Mouse (Mus musculus) intestine, postnatal 0 days (tissue): ENCODE data around the gene Shtn1. TPM values are rescaled to one million over a fixed set of nuclear protein-coding genes. Genes with fewer than 3 reads are reported as not detected.

ENCODE experiments used
- ATAC-seq: fragments of 200-750 bp; cut with Nextera tagmentation; 2 replicates; pipeline ENCODE4 v1.8.0; 2017; ENCODE audit warnings: mild to moderate bottlenecking, moderate TSS enrichment, moderate library complexity
- H3K27ac ChIP-seq: fragments of 300-500 bp; sonication (generic); 2 replicates; pipeline ENCODE4 v1.5.1; 2014; ENCODE audit warnings: mild to moderate bottlenecking, low read depth, low read length, moderate library complexity
- H3K27me3 ChIP-seq: fragments of 300-500 bp; sonication (generic); replicated peaks from 2 replicates; pipeline ENCODE4 v1.6.1; 2014; ENCODE audit warnings: low read length, mixed read lengths; ENCODE audit not compliant: control insufficient read depth, insufficient read depth
- H3K36me3 ChIP-seq: fragments of 300-500 bp; sonication (generic); 2 replicates; pipeline ENCODE4 v1.6.1; 2014; ENCODE audit warnings: mild to moderate bottlenecking, moderate library complexity; ENCODE audit not compliant: control insufficient read depth, insufficient read depth
- H3K4me1 ChIP-seq: fragments of 300-500 bp; sonication (generic); replicated peaks from 2 replicates; pipeline ENCODE4 v1.6.1; 2014; ENCODE audit warnings: antibody characterized with exemption, low read length, mixed read lengths; ENCODE audit not compliant: control insufficient read depth, insufficient read depth
- H3K4me2 ChIP-seq: fragments of 300-500 bp; sonication (generic); replicated peaks from 2 replicates; pipeline ENCODE4 v1.6.1; 2014; ENCODE audit warnings: low read depth, mild to moderate bottlenecking, moderate library complexity
- H3K4me3 ChIP-seq: fragments of 300-500 bp; sonication (generic); 2 replicates; pipeline ENCODE4 v1.5.1; 2014; ENCODE audit warnings: low read depth, low read length
- H3K9ac ChIP-seq: fragments of 300-500 bp; sonication (generic); 2 replicates; pipeline ENCODE4 v1.6.1; 2014; ENCODE audit warnings: mild to moderate bottlenecking, low read depth, low read length
- H3K9me3 ChIP-seq: fragments of 300-500 bp; sonication (generic); 2 replicates; pipeline ENCODE4 v1.6.1; 2016; ENCODE audit warnings: mixed run types; ENCODE audit not compliant: control insufficient read depth
- CTCF ChIP-seq: sonication (generic); IDR thresholded peaks from 2 replicates; pipeline ENCODE4 v1.5.1; 2016; ENCODE audit warnings: low read depth, mild to moderate bottlenecking, control low read depth, antibody characterized with exemption, moderate library complexity
- WGBS: fragments of 180-500 bp; shearing (Covaris S2); extraction: QIAGEN DNeasy Blood & Tissue Kit; methylation state at CpG from one replicate; pipeline ENCODE4 v1.1.7; 2014; 5-methylcytosine and 5-hydroxymethylcytosine counted together
- polyA plus RNA-seq: library from polyadenylated mRNA; unstranded; fragments of >200 nt; fragmentation: Nextera tagmentation; extraction: Ambion mirVana; gene quantifications from 2 replicates; pipeline ENCODE4 v1.2.1, GENCODE M21; 2015

Shtn1 gene
- polyA plus RNA-seq, 1 experiment from 2014 or later: 11.0 TPM

DNA sequence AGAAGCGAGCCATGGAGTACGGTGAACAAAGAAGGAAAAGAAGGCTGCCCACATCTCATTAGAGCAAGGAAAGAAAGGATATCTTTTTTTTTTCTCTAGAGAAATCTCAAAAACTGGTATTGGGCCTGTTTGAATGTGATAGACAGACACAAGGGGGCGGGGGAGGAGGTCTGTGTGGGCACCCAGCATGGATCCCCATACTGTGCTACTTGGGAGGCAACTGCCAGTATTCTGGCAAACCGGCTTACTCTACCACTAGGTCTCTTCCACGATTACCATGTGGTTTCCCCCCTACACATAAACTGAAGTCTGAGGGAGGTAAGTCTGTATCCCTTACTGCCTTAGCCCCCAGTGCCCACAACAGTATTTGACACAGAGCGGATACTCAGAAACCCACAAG lies 73.1 kb downstream of the Shtn1 start:
- peaks cover 18% of the 10 kb centered on the region; the same call in 1 of the 2 replicates for H3K36me3 ChIP-seq
- WGBS: 88% methylated on average over 6 of the region's 6 CpGs
- ATAC-seq: no peak
- no peak for TF ChIP-seq CTCF
- no peaks in the 10 kb centered on the region for H3K4me1 ChIP-seq
- H3K9me3 ChIP-seq: no peaks in the 10 kb centered on the region
- H3K4me3 ChIP-seq: no peak overlapping the region
- H3K4me2 ChIP-seq: no peak overlapping the region
- no peaks in the 10 kb centered on the region for H3K27me3 ChIP-seq
- H3K9ac ChIP-seq: no peak overlapping the region
- H3K27ac ChIP-seq: no peak overlapping the region

DNA sequence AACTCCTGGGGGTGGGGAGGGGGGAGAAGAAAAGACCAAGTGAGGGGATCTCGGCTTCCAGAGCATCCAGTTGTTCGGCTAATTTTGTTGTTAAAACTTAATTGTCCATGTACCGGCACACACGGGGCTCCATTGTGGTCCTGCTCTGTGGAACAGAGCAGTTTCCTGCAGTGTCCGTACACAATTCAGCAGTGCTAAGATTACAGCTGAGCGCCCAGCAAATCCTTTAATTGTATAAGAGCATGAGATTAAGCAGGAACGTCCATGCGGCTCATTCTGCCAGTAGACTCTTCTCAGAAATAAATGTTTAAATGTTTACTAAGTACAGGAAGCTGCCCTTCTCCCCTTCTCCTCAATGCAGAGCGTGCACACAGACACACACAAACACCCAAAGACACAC lies 94.3 kb downstream of the Shtn1 start:
- no peak overlapping the region for H3K9ac ChIP-seq
- ATAC-seq: no peak
- no peaks in the 10 kb centered on the region; the same call in 1 of the 2 replicates for H3K36me3 ChIP-seq
- no peaks in the 10 kb centered on the region for H3K9me3 ChIP-seq
- TF ChIP-seq CTCF: no peak
- no peak overlapping the region for H3K27ac ChIP-seq
- no peak overlapping the region for H3K4me2 ChIP-seq
- no peak overlapping the region for H3K4me3 ChIP-seq
- WGBS: 52% methylated on average over 9 of the region's 9 CpGs
- no peaks in the 10 kb centered on the region for H3K27me3 ChIP-seq
- H3K4me1 ChIP-seq: no peaks in the 10 kb centered on the region

DNA sequence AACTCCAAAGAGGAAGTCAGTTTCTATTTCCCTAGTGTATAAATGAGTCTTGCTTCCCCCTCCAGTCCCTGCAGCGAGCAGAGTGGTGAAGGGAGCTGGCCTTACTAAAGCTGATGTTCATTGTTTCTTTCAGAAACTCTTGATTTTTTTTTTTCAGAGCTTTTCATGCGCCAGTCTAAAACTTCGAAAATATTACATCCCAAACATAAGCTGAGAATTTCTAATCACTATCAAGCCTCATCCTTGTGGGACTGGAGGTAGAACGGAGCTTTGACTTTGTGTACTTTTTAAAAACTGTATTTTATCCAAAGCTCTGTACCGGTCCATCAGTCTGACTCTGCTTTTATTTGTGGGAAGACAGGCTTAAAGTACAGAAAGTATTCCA lies 95.9 kb downstream of the Shtn1 start:
- WGBS: 67% methylated on average over 5 of the region's 5 CpGs
- TF ChIP-seq CTCF: no peak
- Histone ChIP-seq H3K36me3 (no peaks in the 10 kb centered on the region; the same call in 1 of the 2 replicates), H3K4me2 (no peak overlapping the region), H3K27me3 (no peaks in the 10 kb centered on the region), H3K4me1 (no peaks in the 10 kb centered on the region), H3K9me3 (no peaks in the 10 kb centered on the region), H3K27ac (no peak overlapping the region), H3K4me3 (no peak overlapping the region), H3K9ac (no peak overlapping the region)
- no peak for ATAC-seq

DNA sequence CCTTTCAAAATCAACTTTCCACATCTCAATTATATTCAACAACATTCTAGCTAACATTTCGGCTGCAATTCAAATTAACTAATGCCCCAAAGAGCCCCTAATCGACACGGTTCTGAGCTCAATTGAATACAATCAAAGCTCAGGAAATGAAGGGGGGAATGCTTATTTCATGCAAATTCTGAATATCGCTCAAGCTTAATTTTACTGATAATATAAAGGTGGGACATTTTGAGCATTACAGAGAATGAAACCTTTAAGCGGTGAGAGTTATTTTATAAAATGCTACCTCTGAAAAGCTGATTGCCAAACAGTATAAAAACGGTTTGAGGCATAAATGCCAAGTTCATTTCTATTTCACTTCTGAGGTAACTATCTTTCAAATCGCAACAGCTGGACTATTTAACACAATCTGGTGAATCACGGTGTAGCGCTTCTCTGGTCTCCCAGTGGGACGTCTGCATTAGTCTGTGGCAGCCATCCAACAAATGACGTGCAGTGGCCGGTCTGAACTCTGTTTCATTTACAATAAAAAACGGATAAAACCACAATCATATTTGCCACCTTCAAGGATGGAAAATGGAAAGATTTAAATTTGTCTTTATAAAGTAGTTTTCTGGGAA lies 96.4 kb downstream of the Shtn1 start:
- no peak overlapping the region for H3K4me3 ChIP-seq
- TF ChIP-seq CTCF: no peak

DNA sequence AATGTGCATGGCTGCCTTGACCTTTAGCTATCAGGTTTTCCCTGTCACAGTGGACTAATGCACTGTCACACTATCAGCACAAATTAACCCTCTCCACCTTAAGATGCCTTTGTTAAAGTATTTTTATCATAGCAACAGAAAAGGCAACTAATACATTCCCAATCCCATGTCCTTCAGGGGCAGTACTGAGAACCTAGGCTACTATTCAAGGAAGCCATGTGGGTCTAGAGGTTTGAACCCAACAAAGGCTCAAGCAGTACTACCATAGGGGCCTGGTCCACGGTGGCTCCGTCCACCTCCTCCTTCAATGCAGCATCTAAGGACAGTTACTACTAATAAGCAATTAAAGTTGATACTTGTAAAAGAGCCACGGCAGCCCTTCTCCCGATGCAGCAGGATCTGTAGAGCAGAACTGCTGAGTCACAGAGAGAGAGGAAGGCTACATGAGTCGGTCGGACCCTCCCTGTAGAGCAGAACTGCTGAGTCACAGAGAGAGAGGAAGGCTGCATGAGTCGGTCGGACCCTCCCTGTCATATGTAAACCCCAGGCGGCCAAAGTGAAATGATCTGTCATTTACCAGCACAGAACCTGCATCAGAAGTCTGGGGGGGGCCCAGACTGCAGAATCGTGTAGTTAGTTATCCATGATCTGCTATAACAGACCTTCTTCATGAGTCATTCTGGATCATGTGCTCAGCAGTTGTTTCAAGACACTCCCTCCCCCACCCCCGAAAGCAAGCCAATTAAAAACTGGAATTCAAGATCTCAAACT lies 97.3 kb downstream of the Shtn1 start:
- ATAC-seq: no peak
- 62% methylated on average over 11 of the region's 11 CpGs for WGBS
- H3K27me3 ChIP-seq: no peaks in the 10 kb centered on the region

More for the DNA sequence above, 96.4 kb downstream of the Shtn1 start:
- 58% methylated on average over 13 of the region's 13 CpGs for WGBS
- H3K9ac ChIP-seq: no peak overlapping the region
- no peaks in the 10 kb centered on the region; the same call in 1 of the 2 replicates for H3K36me3 ChIP-seq
- no peak for ATAC-seq
- H3K9me3 ChIP-seq: no peaks in the 10 kb centered on the region
- H3K27me3 ChIP-seq: no peaks in the 10 kb centered on the region
- no peaks in the 10 kb centered on the region for H3K4me1 ChIP-seq
- H3K4me2 ChIP-seq: no peak overlapping the region
- H3K27ac ChIP-seq: no peak overlapping the region

DNA sequence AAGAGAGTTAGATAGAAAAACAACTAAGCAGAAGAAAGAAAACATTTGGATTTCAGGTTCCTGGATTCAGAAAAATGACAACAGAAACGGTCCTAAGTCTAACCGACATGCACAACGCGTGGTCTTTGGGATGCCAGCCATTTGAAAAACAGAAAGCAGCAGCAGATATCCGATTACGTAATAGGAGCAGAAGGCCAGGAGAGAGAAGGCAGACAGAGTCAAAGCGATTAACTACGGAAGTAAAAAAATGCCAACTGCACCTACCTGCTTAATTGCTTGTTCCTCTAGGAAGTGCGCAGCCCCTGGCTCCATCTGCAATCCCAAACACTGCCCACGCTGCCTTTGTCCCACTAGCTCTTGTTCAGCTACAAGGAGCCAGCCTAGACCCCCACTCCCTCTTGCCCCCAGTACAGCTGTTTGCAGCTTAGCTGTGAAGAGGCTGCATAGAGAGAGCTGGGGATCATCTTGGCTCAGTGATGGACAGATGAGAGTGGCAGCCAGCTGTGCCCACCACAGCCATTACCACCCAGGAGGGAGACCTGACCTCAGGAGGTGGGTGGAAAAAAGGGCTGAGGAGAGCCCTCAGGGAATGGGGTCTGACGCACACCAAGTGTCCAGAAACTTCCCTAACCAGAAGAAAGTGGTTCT lies 100.6 kb downstream of the Shtn1 start:
- Histone ChIP-seq H3K36me3 (no peaks in the 10 kb centered on the region; the same call in 1 of the 2 replicates), H3K4me2 (no peak overlapping the region), H3K27ac (no peak overlapping the region), H3K27me3 (no peaks in the 10 kb centered on the region), H3K9me3 (no peaks in the 10 kb centered on the region), H3K9ac (no peak overlapping the region), H3K4me3 (no peak overlapping the region), H3K4me1 (no peaks in the 10 kb centered on the region)
- WGBS: 85% methylated on average over 11 of the region's 11 CpGs
- no peak for ATAC-seq
- no peak for TF ChIP-seq CTCF

More for the DNA sequence above, 97.3 kb downstream of the Shtn1 start:
- Histone ChIP-seq H3K27ac (no peak overlapping the region), H3K9me3 (no peaks in the 10 kb centered on the region), H3K4me1 (no peaks in the 10 kb centered on the region), H3K4me3 (no peak overlapping the region), H3K36me3 (no peaks in the 10 kb centered on the region; the same call in 1 of the 2 replicates), H3K9ac (no peak overlapping the region), H3K4me2 (no peak overlapping the region)
- no peak for TF ChIP-seq CTCF
